Mouse (Mus musculus) ZHBTc4 (cell line): Measurements from ENCODE around the gene Sla2.
"Not testable (repeated sequence)": the region's sequence is repeated elsewhere in the genome, so short reads cannot be mapped to it uniquely, and the experiment has no call there.

Experiments
- DNase-seq: peaks from one replicate; pipeline ENCODE4 v3.0.0-alpha.2; 2011; ENCODE audit warnings: low read depth, low spot score

Sla2 gene

GRCm38 (mm10) chr2:156887017-156887416 lies at the start of gene Sla2:
TSS of gene Sla2 (minus strand) at chr2:156887192.
- no peak for DNase-seq

GRCm38 (mm10) chr2:156935005-156935404 lies 48.0 kb upstream of the Sla2 start:
- DNase-seq: no peak

GRCm38 (mm10) chr2:156933426-156933825 lies 46.4 kb upstream of the Sla2 start:
- no peak for DNase-seq

GRCm38 (mm10) chr2:156931421-156931820 lies 44.4 kb upstream of the Sla2 start:
- no peak for DNase-seq

GRCm38 (mm10) chr2:156930549-156930948 lies 43.6 kb upstream of the Sla2 start:
- no peak for DNase-seq

- no peak for DNase-seq
Measured at GRCm38 (mm10) chr2:156929519-156930120, 42.6 kb upstream of the Sla2 start.

- DNase-seq: no peak
Measured at GRCm38 (mm10) chr2:156928606-156929005, 41.6 kb upstream of the Sla2 start.

- DNase-seq: no peak
Measured at GRCm38 (mm10) chr2:156927663-156928062, 40.7 kb upstream of the Sla2 start.

- not testable (repeated sequence) for DNase-seq
Measured at GRCm38 (mm10) chr2:156925611-156926010, 38.6 kb upstream of the Sla2 start.

- DNase-seq: not testable (repeated sequence)
Measured at GRCm38 (mm10) chr2:156925075-156925474, 38.1 kb upstream of the Sla2 start.

- no peak for DNase-seq
Measured at GRCm38 (mm10) chr2:156924210-156924898, 37.4 kb upstream of the Sla2 start.

- DNase-seq: no peak
Measured at GRCm38 (mm10) chr2:156923057-156923456, 36.1 kb upstream of the Sla2 start.

- DNase-seq: no peak
Measured at GRCm38 (mm10) chr2:156919796-156920195, 32.8 kb upstream of the Sla2 start.

GRCm38 (mm10) chr2:156919191-156919590 lies 32.2 kb upstream of the Sla2 start:
- not testable (repeated sequence) for DNase-seq

- no peak for DNase-seq
Measured at GRCm38 (mm10) chr2:156918562-156918961, 31.6 kb upstream of the Sla2 start.

- no peak for DNase-seq
Measured at GRCm38 (mm10) chr2:156916419-156917125, 29.6 kb upstream of the Sla2 start.

- DNase-seq: no peak
Measured at GRCm38 (mm10) chr2:156915559-156915958, 28.6 kb upstream of the Sla2 start.

GRCm38 (mm10) chr2:156913191-156913590 lies 26.2 kb upstream of the Sla2 start:
- no peak for DNase-seq

- DNase-seq: not testable (repeated sequence)
Measured at GRCm38 (mm10) chr2:156905931-156906330, 18.9 kb upstream of the Sla2 start.

- DNase-seq: peak; percentile 71
Measured at GRCm38 (mm10) chr2:156904976-156905717, 18.2 kb upstream of the Sla2 start.

GRCm38 (mm10) chr2:156903367-156903766 lies 16.4 kb upstream of the Sla2 start:
- DNase-seq: peak; percentile 76

- not testable (repeated sequence) for DNase-seq
Measured at GRCm38 (mm10) chr2:156902411-156902810, 15.4 kb upstream of the Sla2 start.
